Mouse (Mus musculus): Measurements from ENCODE around the gene Stk11.

DNA sequence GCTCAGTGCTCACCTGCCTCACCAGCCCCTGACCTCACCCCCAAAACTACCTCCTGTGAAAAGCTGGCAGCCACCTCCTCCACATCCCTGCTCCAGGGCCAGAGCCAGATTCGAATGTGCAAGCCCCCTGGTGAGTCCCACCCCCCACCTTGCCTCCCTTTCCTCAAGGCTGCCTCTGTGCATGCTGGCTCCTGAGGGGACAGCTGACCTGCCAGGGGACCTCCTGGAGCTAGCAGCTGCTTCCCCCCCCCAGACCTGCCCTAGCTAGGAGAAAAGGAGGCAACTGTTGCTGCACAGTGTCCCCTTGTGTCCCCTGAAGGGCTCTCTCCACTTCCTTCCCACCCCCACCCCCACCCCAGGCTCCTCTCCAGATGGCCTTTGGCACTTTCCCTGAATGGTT lies 39.7 kb downstream of the Stk11 start:
- TF ChIP-seq POLR2A (IDR thresholded peaks at IDR 0.05; ENCODE audit: low read depth, low read length) (no peak), CTCF (conservative IDR thresholded peaks at IDR 0.05 in 1 of 2, IDR thresholded peaks at IDR 0.05 in 1 of 2; ENCODE audit: low read depth in 2 of 2, low read length in 2 of 2) (no peak), E2F4 (IDR thresholded peaks at IDR 0.05; ENCODE audit: insufficient replicate concordance, low read depth, low read length) (no peak), JUND (conservative IDR thresholded peaks at IDR 0.05; ENCODE audit: low read depth, low read length) (no peak), IRF4 (IDR thresholded peaks at IDR 0.05; ENCODE audit: low read depth, low read length) (no peak)

Measured in CH12.LX (cell line).